Mouse (Mus musculus): ENCODE measurements around the gene Znrf1.

DNA sequence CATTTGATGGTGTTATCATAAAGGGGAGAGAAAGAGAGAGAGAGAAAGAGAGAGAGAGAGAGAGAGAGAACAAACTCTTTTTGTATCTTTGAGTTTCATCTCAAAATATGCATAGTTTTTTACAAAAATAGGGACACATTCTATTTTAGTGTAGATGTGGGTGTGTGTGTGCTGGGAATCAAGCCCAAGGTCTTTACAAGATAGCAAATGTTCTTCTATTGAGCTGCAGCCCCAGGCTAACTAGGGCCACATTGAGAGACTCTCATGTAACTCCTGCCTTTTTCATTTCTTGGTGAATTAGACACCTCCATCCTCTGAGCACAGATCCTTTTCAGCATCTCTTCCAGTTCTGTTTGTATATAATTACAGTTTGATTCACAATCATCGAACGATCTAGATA lies 105.2 kb downstream of the Znrf1 start:
- no peak for TF ChIP-seq POLR2A (IDR thresholded peaks at IDR 0.05; ENCODE audit: borderline replicate concordance, insufficient read depth, low read length)
- no peak for TF ChIP-seq CTCF (IDR thresholded peaks at IDR 0.05; ENCODE audit: borderline replicate concordance, insufficient read depth, low read depth, low read length)
